Mouse (Mus musculus): Measurements from ENCODE around the gene Socs7.

Socs7 gene

GRCm38 (mm10) chr11:97445596-97445995 lies 83.2 kb downstream of the Socs7 start:
- DNase-seq (ENCODE audit: low read depth), result no peak

GRCm38 (mm10) chr11:97445999-97446511 lies 83.7 kb downstream of the Socs7 start:
- DNase-seq (ENCODE audit: low read depth), result no peak

GRCm38 (mm10) chr11:97447979-97448378 lies 85.6 kb downstream of the Socs7 start:
- DNase-seq (ENCODE audit: low read depth), result no peak
